Mouse (Mus musculus): Measurements from ENCODE around the gene Acvrl1. TPM values are rescaled to one million over a fixed set of nuclear protein-coding genes. Genes with fewer than 3 reads are reported as not detected.

Gene Acvrl1
- polyA plus RNA-seq, 1 experiment from 2014 or later = 4.1 TPM

- no peak overlapping the region for H3K27ac ChIP-seq (ENCODE audit: low read depth, low read length)
- peaks cover 3% of the 10 kb centered on the region; the same call in 1 of the 2 replicates for H3K4me1 ChIP-seq (ENCODE audit: control insufficient read depth, insufficient read depth, low read length)
- DNase-seq (ENCODE audit: low spot score) (no peak), ATAC-seq (no peak)
- H3K4me3 ChIP-seq (ENCODE audit: low read depth, low read length) = no peak overlapping the region
- H3K36me3 ChIP-seq (ENCODE audit: control insufficient read depth, insufficient read depth, low read length) = no peaks in the 10 kb centered on the region
- H3K9ac ChIP-seq (ENCODE audit: low read length) = no peak overlapping the region
- no peaks in the 10 kb centered on the region for H3K27me3 ChIP-seq (replicated peaks; ENCODE audit: control insufficient read depth, insufficient read depth, low read length)
- no peaks in the 10 kb centered on the region for H3K9me3 ChIP-seq (replicated peaks; ENCODE audit: control insufficient read depth, low read length)
- H3K4me2 ChIP-seq (ENCODE audit: low read length) = no peak overlapping the region
- WGBS = 41% methylated on average over 6 of the region's 6 CpGs
Measured at GRCm38 (mm10) chr15:101148604-101149003, 20.3 kb downstream of the Acvrl1 start.

GRCm38 (mm10) chr15:101151409-101152261, 23.3 kb downstream of the Acvrl1 start:
- 76% methylated on average over 9 of the region's 9 CpGs for WGBS
- Histone ChIP-seq H3K9ac (ENCODE audit: low read length) (no peak overlapping the region), H3K4me3 (ENCODE audit: low read depth, low read length) (no peak overlapping the region), H3K4me1 (ENCODE audit: control insufficient read depth, insufficient read depth, low read length) (no peaks in the 10 kb centered on the region), H3K36me3 (ENCODE audit: control insufficient read depth, insufficient read depth, low read length) (no peaks in the 10 kb centered on the region), H3K27me3 (replicated peaks; ENCODE audit: control insufficient read depth, insufficient read depth, low read length) (no peaks in the 10 kb centered on the region), H3K27ac (ENCODE audit: low read depth, low read length) (no peak overlapping the region), H3K4me2 (ENCODE audit: low read length) (no peak overlapping the region), H3K9me3 (replicated peaks; ENCODE audit: control insufficient read depth, low read length) (no peaks in the 10 kb centered on the region)
- ATAC-seq (no peak), DNase-seq (ENCODE audit: low spot score) (no peak)

GRCm38 (mm10) chr15:101154700-101155616, 26.6 kb downstream of the Acvrl1 start:
- Histone ChIP-seq H3K27ac (ENCODE audit: low read depth, low read length) (no peak overlapping the region), H3K4me2 (ENCODE audit: low read length) (no peak overlapping the region), H3K27me3 (replicated peaks; ENCODE audit: control insufficient read depth, insufficient read depth, low read length) (no peaks in the 10 kb centered on the region), H3K9me3 (replicated peaks; ENCODE audit: control insufficient read depth, low read length) (no peaks in the 10 kb centered on the region), H3K9ac (ENCODE audit: low read length) (no peak overlapping the region), H3K36me3 (ENCODE audit: control insufficient read depth, insufficient read depth, low read length) (no peaks in the 10 kb centered on the region), H3K4me1 (ENCODE audit: control insufficient read depth, insufficient read depth, low read length) (peaks cover 4% of the 10 kb centered on the region; the same call in 1 of the 2 replicates), H3K4me3 (ENCODE audit: low read depth, low read length) (no peak overlapping the region)
- no peak for DNase-seq (ENCODE audit: low spot score)
- ATAC-seq = no peak
- WGBS = 79% methylated on average over 7 of the region's 7 CpGs

- Histone ChIP-seq H3K9ac (ENCODE audit: low read length) (no peak overlapping the region), H3K27ac (ENCODE audit: low read depth, low read length) (peak overlapping the region; percentile 78), H3K4me2 (ENCODE audit: low read length) (peak overlapping the region; percentile 25; the same call in 1 of the 2 replicates), H3K9me3 (replicated peaks; ENCODE audit: control insufficient read depth, low read length) (no peaks in the 10 kb centered on the region), H3K27me3 (replicated peaks; ENCODE audit: control insufficient read depth, insufficient read depth, low read length) (no peaks in the 10 kb centered on the region), H3K4me3 (ENCODE audit: low read depth, low read length) (no peak overlapping the region), H3K36me3 (ENCODE audit: control insufficient read depth, insufficient read depth, low read length) (no peaks in the 10 kb centered on the region), H3K4me1 (ENCODE audit: control insufficient read depth, insufficient read depth, low read length) (peaks cover 44% of the 10 kb centered on the region)
- WGBS = 21% methylated on average over 1 of the region's 1 CpGs
- ATAC-seq (no peak), DNase-seq (ENCODE audit: low spot score) (no peak)
Measured at GRCm38 (mm10) chr15:101160128-101160527, 31.8 kb downstream of the Acvrl1 start.

- no peak overlapping the region for H3K9ac ChIP-seq (ENCODE audit: low read length)
- WGBS = 5% methylated on average over 7 of the region's 7 CpGs
- ATAC-seq = peak; percentile 69
- H3K4me3 ChIP-seq (ENCODE audit: low read depth, low read length) = no peak overlapping the region
- peak; percentile 94 for DNase-seq (ENCODE audit: low spot score)
- no peaks in the 10 kb centered on the region for H3K9me3 ChIP-seq (replicated peaks; ENCODE audit: control insufficient read depth, low read length)
- H3K4me2 ChIP-seq (ENCODE audit: low read length) = peak overlapping the region; percentile 25; the same call in 1 of the 2 replicates
- H3K27me3 ChIP-seq (replicated peaks; ENCODE audit: control insufficient read depth, insufficient read depth, low read length) = no peaks in the 10 kb centered on the region
- H3K27ac ChIP-seq (ENCODE audit: low read depth, low read length) = peak overlapping the region; percentile 78
- H3K4me1 ChIP-seq (ENCODE audit: control insufficient read depth, insufficient read depth, low read length) = peaks cover 45% of the 10 kb centered on the region
- no peaks in the 10 kb centered on the region for H3K36me3 ChIP-seq (ENCODE audit: control insufficient read depth, insufficient read depth, low read length)
Measured at GRCm38 (mm10) chr15:101160591-101160990, 32.3 kb downstream of the Acvrl1 start.

- ATAC-seq = no peak
- no peak overlapping the region; the same call in 1 of the 2 replicates for H3K27ac ChIP-seq (ENCODE audit: low read depth, low read length)
Measured at GRCm38 (mm10) chr15:101161534-101161933, 33.2 kb downstream of the Acvrl1 start.

GRCm38 (mm10) chr15:101163056-101163458, 34.7 kb downstream of the Acvrl1 start:
- Histone ChIP-seq H3K27ac (ENCODE audit: low read depth, low read length) (peak overlapping the region; percentile 69), H3K4me1 (ENCODE audit: control insufficient read depth, insufficient read depth, low read length) (peaks cover 47% of the 10 kb centered on the region), H3K27me3 (replicated peaks; ENCODE audit: control insufficient read depth, insufficient read depth, low read length) (no peaks in the 10 kb centered on the region), H3K4me2 (ENCODE audit: low read length) (peak overlapping the region; percentile 9; the same call in 1 of the 2 replicates), H3K36me3 (ENCODE audit: control insufficient read depth, insufficient read depth, low read length) (no peaks in the 10 kb centered on the region), H3K9ac (ENCODE audit: low read length) (0 out of 2 replicates have a peak overlapping the region, but pooled peaks have one; percentile 26), H3K4me3 (ENCODE audit: low read depth, low read length) (no peak overlapping the region), H3K9me3 (replicated peaks; ENCODE audit: control insufficient read depth, low read length) (no peaks in the 10 kb centered on the region)
- DNase-seq (ENCODE audit: low spot score) (peak; percentile 77), ATAC-seq (peak; percentile 77)
- WGBS = 13% methylated on average over 15 of the region's 15 CpGs

More at GRCm38 (mm10) chr15:101161534-101161933, 33.2 kb downstream of the Acvrl1 start:
- 67% methylated on average over 7 of the region's 7 CpGs for WGBS
- Histone ChIP-seq H3K4me1 (ENCODE audit: control insufficient read depth, insufficient read depth, low read length) (peaks cover 47% of the 10 kb centered on the region), H3K9me3 (replicated peaks; ENCODE audit: control insufficient read depth, low read length) (no peaks in the 10 kb centered on the region), H3K9ac (ENCODE audit: low read length) (no peak overlapping the region), H3K27me3 (replicated peaks; ENCODE audit: control insufficient read depth, insufficient read depth, low read length) (no peaks in the 10 kb centered on the region), H3K36me3 (ENCODE audit: control insufficient read depth, insufficient read depth, low read length) (no peaks in the 10 kb centered on the region), H3K4me2 (ENCODE audit: low read length) (no peak overlapping the region), H3K4me3 (ENCODE audit: low read depth, low read length) (no peak overlapping the region)
- DNase-seq (ENCODE audit: low spot score) = no peak

GRCm38 (mm10) chr15:101163854-101164253, 35.5 kb downstream of the Acvrl1 start:
- Histone ChIP-seq H3K27me3 (replicated peaks; ENCODE audit: control insufficient read depth, insufficient read depth, low read length) (no peaks in the 10 kb centered on the region), H3K4me1 (ENCODE audit: control insufficient read depth, insufficient read depth, low read length) (peaks cover 47% of the 10 kb centered on the region), H3K4me3 (ENCODE audit: low read depth, low read length) (no peak overlapping the region), H3K4me2 (ENCODE audit: low read length) (no peak overlapping the region), H3K27ac (ENCODE audit: low read depth, low read length) (peak overlapping the region; percentile 69), H3K9ac (ENCODE audit: low read length) (0 out of 2 replicates have a peak overlapping the region, but pooled peaks have one; percentile 30), H3K9me3 (replicated peaks; ENCODE audit: control insufficient read depth, low read length) (no peaks in the 10 kb centered on the region), H3K36me3 (ENCODE audit: control insufficient read depth, insufficient read depth, low read length) (no peaks in the 10 kb centered on the region)
- DNase-seq (ENCODE audit: low spot score) (peak; percentile 78), ATAC-seq (no peak)
- 32% methylated on average over 5 of the region's 5 CpGs for WGBS

Data from forebrain, embryonic 14.5 days (tissue).